Mouse (Mus musculus): Measurements from ENCODE around the gene Fam90a1b.
"Not testable (repeated sequence)": the region's sequence is repeated elsewhere in the genome, so short reads cannot be mapped to it uniquely, and the experiment has no call there.

Fam90a1b gene

GRCm38 (mm10) chrX:94366670-94367241 lies at the start of gene Fam90a1b, which contains the start of gene Apoo:
Gene Fam90a1b (minus strand): TSS chrX:94366777.
Gene Apoo (plus strand): TSS chrX:94367117.
- peak; percentile 97 for DNase-seq (ENCODE audit: low spot score)

- no peak for DNase-seq (ENCODE audit: low spot score)
Measured at GRCm38 (mm10) chrX:94408975-94409374, 42.4 kb upstream of the Fam90a1b start.

- DNase-seq (ENCODE audit: low spot score), result no peak
Measured at GRCm38 (mm10) chrX:94378734-94379133, 12.2 kb upstream of the Fam90a1b start.

- no peak for DNase-seq (ENCODE audit: low spot score)
Measured at GRCm38 (mm10) chrX:94367248-94367647, 671 bp upstream of the Fam90a1b start.

GRCm38 (mm10) chrX:94366029-94366428 lies 548 bp downstream of the Fam90a1b start:
- no peak for DNase-seq (ENCODE audit: low spot score)

GRCm38 (mm10) chrX:94365381-94365925 lies 1.1 kb downstream of the Fam90a1b start:
- no peak for DNase-seq (ENCODE audit: low spot score)

- not testable (repeated sequence) for DNase-seq (ENCODE audit: low spot score)
Measured at GRCm38 (mm10) chrX:94343638-94344037, 22.9 kb downstream of the Fam90a1b start.

GRCm38 (mm10) chrX:94321036-94321902 lies 45.3 kb downstream of the Fam90a1b start:
- no peak for DNase-seq (ENCODE audit: low spot score)
